Mouse (Mus musculus) frontal cortex, postnatal 36 days (tissue): Measurements from ENCODE around the gene Spc24.

Experiments
- DNase-seq, 2 experiments: peaks; one replicate each; pipeline ENCODE4 v3.0.0; 2022; ENCODE audit warnings: low spot score in 2 of 2

Gene Spc24

GRCm38 (mm10) chr9:21749382-21750118, 10.6 kb downstream of the Spc24 start:
- no peak for DNase-seq

- no peak for DNase-seq
Measured at GRCm38 (mm10) chr9:21748491-21748890, 11.6 kb downstream of the Spc24 start.

GRCm38 (mm10) chr9:21748033-21748432, 12.1 kb downstream of the Spc24 start:
- peak in 1 of 2 experiments; percentile 15 for DNase-seq

- no peak for DNase-seq
Measured at GRCm38 (mm10) chr9:21747238-21747774, 12.8 kb downstream of the Spc24 start.

GRCm38 (mm10) chr9:21741514-21741913, 18.6 kb downstream of the Spc24 start:
- no peak for DNase-seq

GRCm38 (mm10) chr9:21740427-21740826, 19.7 kb downstream of the Spc24 start:
- no peak for DNase-seq

GRCm38 (mm10) chr9:21738776-21739175, 21.3 kb downstream of the Spc24 start:
- no peak for DNase-seq

GRCm38 (mm10) chr9:21737188-21737587, 22.9 kb downstream of the Spc24 start:
- peak in 1 of 2 experiments; percentile 53 for DNase-seq

GRCm38 (mm10) chr9:21736580-21736979, 23.5 kb downstream of the Spc24 start:
- no peak for DNase-seq

- DNase-seq, result no peak
Measured at GRCm38 (mm10) chr9:21735126-21735525, 25.0 kb downstream of the Spc24 start.

GRCm38 (mm10) chr9:21733989-21734388, 26.1 kb downstream of the Spc24 start:
- no peak for DNase-seq

- no peak for DNase-seq
Measured at GRCm38 (mm10) chr9:21733446-21733845, 26.7 kb downstream of the Spc24 start.

GRCm38 (mm10) chr9:21732288-21732687, 27.8 kb downstream of the Spc24 start:
- no peak for DNase-seq

- no peak for DNase-seq
Measured at GRCm38 (mm10) chr9:21729264-21729663, 30.8 kb downstream of the Spc24 start.

- no peak for DNase-seq
Measured at GRCm38 (mm10) chr9:21728261-21728832, 31.8 kb downstream of the Spc24 start.

GRCm38 (mm10) chr9:21726218-21726975, 33.7 kb downstream of the Spc24 start:
- no peak for DNase-seq

GRCm38 (mm10) chr9:21725224-21726121, 34.6 kb downstream of the Spc24 start:
- no peak for DNase-seq

- DNase-seq, result peak; percentile 86 to 90
Measured at GRCm38 (mm10) chr9:21724147-21724536, 36.0 kb downstream of the Spc24 start.

- peak; percentile 69 to 81 for DNase-seq
Measured at GRCm38 (mm10) chr9:21723377-21724146, 36.5 kb downstream of the Spc24 start, which contains the start of gene Ldlr. Gene Ldlr (plus strand): TSS chr9:21723483.

GRCm38 (mm10) chr9:21721036-21721435, 39.1 kb downstream of the Spc24 start:
- DNase-seq, result no peak

- no peak for DNase-seq
Measured at GRCm38 (mm10) chr9:21717015-21717414, 43.1 kb downstream of the Spc24 start.
